Mouse (Mus musculus) left cerebral cortex, postnatal 25 days (tissue): Measurements from ENCODE around the gene Mrtfa. TPM values are rescaled to one million over a fixed set of nuclear protein-coding genes. Genes with fewer than 3 reads are reported as not detected.
A peak's percentile ranks its signal among the peaks of the same experiment; 100 is the strongest.

Experiments
- DNase-seq, 2 experiments: peaks; one replicate each; pipeline ENCODE4 v3.0.0; 2022; ENCODE audit warnings: low spot score in 2 of 2, mixed read lengths in 1 of 2
- intact Hi-C: fragments of 180-260 bp; cut with DNase I; formaldehyde crosslinking; loops from one replicate; pipeline ENCODE4 v1.15.1; 2025
- total RNA-seq, 2 experiments: library from RNA; stranded (reverse); gene quantifications; 2 replicates each; pipeline ENCODE4 v1.2.3; 2021

The Mrtfa gene
- total RNA-seq, 2 experiments from 2014 or later, result 65.0 to 71.8 TPM

- no peak for DNase-seq
- intact Hi-C loops, result no loop called here
These were observed 174.1 kb downstream of the Mrtfa start for GRCm38 (mm10) chr15:81016488-81016887.

GRCm38 (mm10) chr15:81015068-81015744, 175.4 kb downstream of the Mrtfa start:
- DNase-seq, result no peak
- intact Hi-C loops, result no loop called here

- intact Hi-C loops, result no loop called here
- DNase-seq, result no peak
These were observed 177.4 kb downstream of the Mrtfa start for GRCm38 (mm10) chr15:81013186-81013585.

GRCm38 (mm10) chr15:81012359-81012758, 178.2 kb downstream of the Mrtfa start:
- DNase-seq, result no peak
- intact Hi-C loops, result no loop called here

GRCm38 (mm10) chr15:81011523-81011922, 179.0 kb downstream of the Mrtfa start:
- no peak for DNase-seq
- intact Hi-C loops, result no loop called here

- DNase-seq, result no peak
- intact Hi-C loops, result no loop called here
These were observed 180.4 kb downstream of the Mrtfa start for GRCm38 (mm10) chr15:81010114-81010513.

GRCm38 (mm10) chr15:81008689-81009123, 181.9 kb downstream of the Mrtfa start:
- peak in 1 of 2 experiments; percentile 52 for DNase-seq
- intact Hi-C loops, result no loop called here

- intact Hi-C loops, result no loop called here
- DNase-seq, result no peak
These were observed 182.7 kb downstream of the Mrtfa start for GRCm38 (mm10) chr15:81007905-81008304.

GRCm38 (mm10) chr15:81007339-81007738, 183.2 kb downstream of the Mrtfa start:
- DNase-seq, result no peak
- intact Hi-C loops, result no loop called here

GRCm38 (mm10) chr15:81006127-81006735, 184.3 kb downstream of the Mrtfa start:
- intact Hi-C loops, result no loop called here
- DNase-seq, result no peak

- intact Hi-C loops, result no loop called here
- no peak for DNase-seq
These were observed 190.0 kb downstream of the Mrtfa start for GRCm38 (mm10) chr15:81000419-81001138.

GRCm38 (mm10) chr15:80997077-80997476, 193.5 kb downstream of the Mrtfa start:
- intact Hi-C loops, result no loop called here
- DNase-seq, result no peak

- intact Hi-C loops, result no loop called here
- DNase-seq, result no peak
These were observed 194.3 kb downstream of the Mrtfa start for GRCm38 (mm10) chr15:80996090-80996835.

- intact Hi-C loops, result no loop called here
- peak in 1 of 2 experiments; percentile 58 for DNase-seq
These were observed 195.6 kb downstream of the Mrtfa start for GRCm38 (mm10) chr15:80994959-80995358.

- DNase-seq, result no peak
- intact Hi-C loops, result no loop called here
These were observed 200.8 kb downstream of the Mrtfa start for GRCm38 (mm10) chr15:80989712-80990111.

- intact Hi-C loops, result no loop called here
- DNase-seq, result no peak
These were observed 202.2 kb downstream of the Mrtfa start for GRCm38 (mm10) chr15:80988331-80988730.

- intact Hi-C loops, result no loop called here
- DNase-seq, result no peak
These were observed 207.3 kb downstream of the Mrtfa start for GRCm38 (mm10) chr15:80983264-80983663.

GRCm38 (mm10) chr15:80981176-80981575, 209.4 kb downstream of the Mrtfa start:
- DNase-seq, result no peak
- intact Hi-C loops, result no loop called here

GRCm38 (mm10) chr15:80979611-80980010, 210.9 kb downstream of the Mrtfa start:
- intact Hi-C loops, result no loop called here
- no peak for DNase-seq
